13 mouse cellular contexts compared by ENCODE assay signal in genomic region chr13:107663745-107664144, GRCm38 (mm10).
DNase-seq lines count a peak whose midpoint lies in the region; ATAC-seq and TF ChIP-seq lines count a peak whose summit lies in the region.
"Had no signal": no experiment of that assay in that cellular context is flagged by ENCODE, and none has a peak within 500 bp of the region (broad histone marks: within the 10 kb centered on the region; RNA-seq: fewer than 3 reads in every experiment).

No protein-coding gene starts in this region.

- intact Hi-C loops in left cerebral cortex, postnatal 36 days (cut with DNase I): no loop called here

- no peaks in the 10 kb centered on the region for H3K36me3 ChIP-seq in kidney, embryonic 16.5 days (ENCODE audit: insufficient read depth, low read length)
- no peaks in the 10 kb centered on the region for H3K36me3 ChIP-seq in forebrain, postnatal 0 days (ENCODE audit: insufficient read depth)
- no peaks in the 10 kb centered on the region for H3K36me3 ChIP-seq in midbrain, embryonic 13.5 days

- H3K4me2 ChIP-seq in kidney, embryonic 16.5 days (replicated peaks; ENCODE audit: low read depth, low read length): no peak overlapping the region
- no peak overlapping the region for H3K4me2 ChIP-seq in forebrain, postnatal 0 days (ENCODE audit: low read depth)
- peak overlapping the region; percentile 11 for H3K4me2 ChIP-seq in midbrain, embryonic 13.5 days (replicated peaks)
- H3K4me2 ChIP-seq: lung, embryonic 14.5 days had no signal

- 0 out of 2 replicates have a peak overlapping the region, but pooled peaks have one; percentile 20 for H3K9ac ChIP-seq in kidney, embryonic 16.5 days (replicated peaks; ENCODE audit: low read length)
- no peak overlapping the region for H3K9ac ChIP-seq in forebrain, postnatal 0 days
- 0 out of 2 replicates have a peak overlapping the region, but pooled peaks have one; percentile 8 for H3K9ac ChIP-seq in midbrain, embryonic 13.5 days (replicated peaks)
- H3K9ac ChIP-seq: lung, embryonic 14.5 days had no signal

- 47% methylated on average over 12 of the region's 12 CpGs for WGBS in kidney, embryonic 16.5 days
- 13% methylated on average over 12 of the region's 12 CpGs for WGBS in forebrain, postnatal 0 days
- WGBS in midbrain, embryonic 13.5 days: 5% methylated on average over 12 of the region's 12 CpGs

- no peak overlapping the region for H3K27ac ChIP-seq in kidney, embryonic 16.5 days (ENCODE audit: low read length)
- H3K27ac ChIP-seq in forebrain, postnatal 0 days (ENCODE audit: low read depth, low read length): peak overlapping the region; percentile 15; the same call in 1 of the 2 replicates
- peak overlapping the region; percentile 62 for H3K27ac ChIP-seq in midbrain, embryonic 13.5 days

- TF ChIP-seq CTCF in forebrain, postnatal 0 days (IDR thresholded peaks at IDR 0.05; ENCODE audit: low read depth): no peak

- H3K4me1 ChIP-seq in kidney, embryonic 16.5 days (ENCODE audit: insufficient read depth, low read length): no peaks in the 10 kb centered on the region
- 0 out of 2 replicates have a peak, but pooled peaks cover 10% of the 10 kb centered on the region for H3K4me1 ChIP-seq in forebrain, postnatal 0 days (ENCODE audit: insufficient read depth)
- peaks cover 34% of the 10 kb centered on the region for H3K4me1 ChIP-seq in midbrain, embryonic 13.5 days (replicated peaks)

- H3K4me3 ChIP-seq in kidney, embryonic 16.5 days (ENCODE audit: low read length): no peak overlapping the region
- no peak overlapping the region for H3K4me3 ChIP-seq in forebrain, postnatal 0 days (ENCODE audit: low read depth, low read length)
- H3K4me3 ChIP-seq in midbrain, embryonic 13.5 days (replicated peaks): no peak overlapping the region

- ATAC-seq in kidney, embryonic 16.5 days (ENCODE audit: low FRiP score, low TSS enrichment): no peak
- peak; percentile 69 for ATAC-seq in forebrain, postnatal 0 days
- ATAC-seq in midbrain, embryonic 13.5 days: peak; percentile 72
- ATAC-seq in erythroblast, adult 5-6 weeks (replicated peaks; ENCODE audit: low FRiP score, poor library complexity, severe bottlenecking): no peak

- 0 out of 2 replicates have a peak, but pooled peaks cover 3% of the 10 kb centered on the region for H3K27me3 ChIP-seq in kidney, embryonic 16.5 days (ENCODE audit: insufficient read depth, low read length)
- no peaks in the 10 kb centered on the region for H3K27me3 ChIP-seq in forebrain, postnatal 0 days (ENCODE audit: insufficient read depth, low read length)
- H3K27me3 ChIP-seq in midbrain, embryonic 13.5 days: no peaks in the 10 kb centered on the region

- no peak for DNase-seq in kidney, postnatal 10 days
- DNase-seq in forebrain, postnatal 0 days: no peak
- DNase-seq in liver: no peak
- no peak for DNase-seq in right cerebral cortex, postnatal 10 days (ENCODE audit: low spot score in 2 of 2)
- no peak for DNase-seq in left cerebral cortex, postnatal 36 days (ENCODE audit: low spot score in 2 of 2)
- DNase-seq: adrenal gland, postnatal 14 days; heart, adult 11 months; layer of hippocampus, adult 9-11 months; lung, embryonic 14.5 days; spleen, adult 18-20 months had no signal

- H3K9me3 ChIP-seq in kidney, embryonic 16.5 days (ENCODE audit: low read length): no peaks in the 10 kb centered on the region
- no peaks in the 10 kb centered on the region for H3K9me3 ChIP-seq in forebrain, postnatal 0 days (ENCODE audit: low read length)
- no peaks in the 10 kb centered on the region for H3K9me3 ChIP-seq in midbrain, embryonic 13.5 days

Comparison
In these comparisons a context has a peak if more than half of its experiments do, and no peak if none do; other contexts are left out.
1. ATAC-seq: peak in forebrain, postnatal 0 days (single experiment) and midbrain, embryonic 13.5 days (single experiment); none in kidney, embryonic 16.5 days (single experiment) and erythroblast, adult 5-6 weeks (single experiment).